Mouse (Mus musculus) liver, embryonic 14.5 days (tissue): ENCODE results near the gene Rarres1.

Experiments used
- CTCF ChIP-seq: IDR thresholded peaks from 2 replicates; pipeline ENCODE4 v1.5.1; 2016; ENCODE audit warnings: antibody characterized with exemption, low read depth, control low read depth
- EP300 ChIP-seq: IDR thresholded peaks from 2 replicates; pipeline ENCODE4 v1.6.1; 2016; ENCODE audit warnings: antibody characterized with exemption, low read depth

DNA sequence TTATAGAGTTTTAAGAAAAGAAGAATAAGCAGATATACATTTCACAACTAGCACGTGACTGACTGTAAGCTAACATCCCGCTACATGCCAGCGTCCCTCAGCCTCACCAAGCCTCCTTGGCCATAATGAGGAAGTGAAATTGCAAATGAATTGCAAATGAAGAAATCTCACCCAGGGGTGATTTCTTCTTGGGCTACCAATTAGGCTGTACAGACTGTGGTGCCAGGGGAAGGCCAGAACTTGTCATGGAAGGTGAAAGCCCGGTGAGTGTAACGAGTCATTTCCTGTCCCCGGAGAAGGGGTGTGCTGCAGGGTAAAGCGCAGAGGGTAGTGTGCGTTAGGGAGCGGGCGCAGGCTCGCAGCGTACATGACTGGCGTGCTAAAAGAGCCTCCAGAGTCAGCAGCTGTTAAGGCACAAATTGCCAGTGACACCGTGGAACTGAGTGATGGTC, 41.9 kb upstream of the Rarres1 start:
- TF ChIP-seq CTCF, result no peak
- TF ChIP-seq EP300, result no peak
